Mouse (Mus musculus): ENCODE results near the gene Oxgr1. TPM values are rescaled to one million over a fixed set of nuclear protein-coding genes. Genes with fewer than 3 reads are reported as not detected.

Gene Oxgr1
- total RNA-seq (2014; rRNA removed) (not detected in 2 replicates), polyA plus RNA-seq (2012; rRNA removed) (not detected in 2 replicates)

GRCm38 (mm10) chr14:120042187-120042820 is at the start of gene Oxgr1:
TSS of gene Oxgr1 (minus strand) at chr14:120042435.
- 90% methylated on average over 17 of the region's 17 CpGs for WGBS
- Histone ChIP-seq H3K36me3 (ENCODE audit: control insufficient read depth, insufficient read depth, low read length) (no peaks in the 10 kb centered on the region), H3K4me3 (ENCODE audit: insufficient read depth, low read depth, low read length) (no peak within 1 kb of the TSS), H3K79me2 (ENCODE audit: control insufficient read depth, insufficient read depth, low read length) (no peaks in the 10 kb centered on the region), H3K4me1 (ENCODE audit: control insufficient read depth, insufficient read depth, low read length) (no peaks in the 10 kb centered on the region), H3K27ac (replicated peaks; ENCODE audit: insufficient read depth, low read depth, low read length) (no peak within 1 kb of the TSS), H3K9ac (ENCODE audit: low read depth, low read length) (no peak within 1 kb of the TSS), H3K27me3 (ENCODE audit: control insufficient read depth, insufficient read depth, low read length) (no peaks in the 10 kb centered on the region)
- DNase-seq (ENCODE audit: extremely low read depth, low read depth, low spot score), result no peak
- no peak for TF ChIP-seq CTCF (IDR thresholded peaks at IDR 0.05; ENCODE audit: low read depth, low read length)
- no peak for TF ChIP-seq POLR2A (IDR thresholded peaks at IDR 0.05; ENCODE audit: extremely low read depth, insufficient read depth, low read length)

DNA sequence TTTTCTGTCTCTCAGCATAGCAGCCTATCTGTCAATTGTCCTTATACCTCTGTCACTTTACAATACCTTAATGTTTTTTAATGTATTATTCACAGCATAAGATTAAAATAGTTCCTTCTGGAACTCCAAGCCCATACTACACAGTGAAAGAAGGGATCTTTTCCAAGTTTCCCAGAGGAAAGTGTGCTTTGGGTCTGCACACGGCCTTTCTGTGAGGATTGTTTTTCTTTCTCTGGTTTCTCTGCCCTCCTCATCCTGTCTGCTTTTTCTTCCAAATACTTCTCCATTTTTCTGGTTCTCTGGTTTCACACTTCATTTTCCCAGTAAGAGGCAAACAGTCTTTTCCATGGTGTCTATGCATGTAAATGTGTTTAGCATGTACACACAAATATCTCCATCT is 48.2 kb upstream of the Oxgr1 start:
- H3K36me3 ChIP-seq (ENCODE audit: control insufficient read depth, insufficient read depth, low read length), result no peaks in the 10 kb centered on the region
- no peaks in the 10 kb centered on the region for H3K27me3 ChIP-seq (ENCODE audit: control insufficient read depth, insufficient read depth, low read length)
- H3K79me2 ChIP-seq (ENCODE audit: control insufficient read depth, insufficient read depth, low read length), result no peaks in the 10 kb centered on the region
- H3K27ac ChIP-seq (replicated peaks; ENCODE audit: insufficient read depth, low read depth, low read length), result no peak overlapping the region
- H3K9ac ChIP-seq (ENCODE audit: low read depth, low read length), result no peak overlapping the region
- TF ChIP-seq CTCF (IDR thresholded peaks at IDR 0.05; ENCODE audit: low read depth, low read length) (no peak), POLR2A (IDR thresholded peaks at IDR 0.05; ENCODE audit: extremely low read depth, insufficient read depth, low read length) (no peak)
- H3K4me1 ChIP-seq (ENCODE audit: control insufficient read depth, insufficient read depth, low read length), result no peaks in the 10 kb centered on the region
- 74% methylated on average over 1 of the region's 1 CpGs for WGBS
- H3K4me3 ChIP-seq (ENCODE audit: insufficient read depth, low read depth, low read length), result no peak overlapping the region
- no peak for DNase-seq (ENCODE audit: extremely low read depth, low read depth, low spot score)

DNA sequence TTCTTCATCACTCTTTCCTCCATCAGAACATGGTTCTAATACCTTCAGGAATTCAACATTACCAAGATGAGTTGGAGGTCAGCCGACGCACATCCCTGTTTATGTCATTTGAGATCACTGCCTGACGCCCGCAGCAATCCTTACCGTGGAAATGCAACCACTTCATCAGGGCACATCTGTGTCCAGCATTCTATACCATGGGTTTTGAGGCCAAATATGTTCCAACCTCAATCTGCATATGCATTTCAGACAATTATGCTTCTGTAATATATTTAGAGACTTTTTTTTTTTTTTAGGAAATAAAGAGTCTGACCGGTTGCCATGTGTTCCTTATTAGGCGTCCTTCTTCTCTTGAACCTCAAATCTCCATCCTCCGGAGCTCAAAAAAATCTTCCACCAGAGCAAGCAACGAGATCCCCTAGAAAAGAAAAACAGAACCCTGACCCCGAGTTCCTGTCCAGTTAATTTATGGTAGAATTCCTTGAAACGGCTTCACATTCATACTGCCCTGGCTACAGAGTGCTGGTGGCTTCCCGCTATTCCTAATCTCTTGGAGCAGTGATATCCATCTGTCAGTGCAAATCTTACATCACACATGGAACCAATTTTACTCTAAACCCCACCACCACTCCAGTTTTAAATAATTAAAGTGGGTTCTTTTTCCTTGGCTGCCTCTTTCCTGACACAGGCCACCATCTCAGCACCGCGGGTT is 47.6 kb upstream of the Oxgr1 start:
- Histone ChIP-seq H3K9ac (ENCODE audit: low read depth, low read length) (no peak overlapping the region), H3K79me2 (ENCODE audit: control insufficient read depth, insufficient read depth, low read length) (no peaks in the 10 kb centered on the region), H3K4me3 (ENCODE audit: insufficient read depth, low read depth, low read length) (no peak overlapping the region), H3K36me3 (ENCODE audit: control insufficient read depth, insufficient read depth, low read length) (no peaks in the 10 kb centered on the region), H3K27me3 (ENCODE audit: control insufficient read depth, insufficient read depth, low read length) (no peaks in the 10 kb centered on the region), H3K4me1 (ENCODE audit: control insufficient read depth, insufficient read depth, low read length) (no peaks in the 10 kb centered on the region), H3K27ac (replicated peaks; ENCODE audit: insufficient read depth, low read depth, low read length) (no peak overlapping the region)
- TF ChIP-seq CTCF (IDR thresholded peaks at IDR 0.05; ENCODE audit: low read depth, low read length) (no peak), POLR2A (IDR thresholded peaks at IDR 0.05; ENCODE audit: extremely low read depth, insufficient read depth, low read length) (no peak)
- whole genome bisulfite sequencing, result 76% methylated on average over 14 of the region's 14 CpGs
- no peak for DNase-seq (ENCODE audit: extremely low read depth, low read depth, low spot score)

- Histone ChIP-seq H3K27me3 (ENCODE audit: control insufficient read depth, insufficient read depth, low read length) (no peaks in the 10 kb centered on the region), H3K36me3 (ENCODE audit: control insufficient read depth, insufficient read depth, low read length) (no peaks in the 10 kb centered on the region), H3K4me1 (ENCODE audit: control insufficient read depth, insufficient read depth, low read length) (no peaks in the 10 kb centered on the region), H3K9ac (ENCODE audit: low read depth, low read length) (no peak overlapping the region), H3K4me3 (ENCODE audit: insufficient read depth, low read depth, low read length) (no peak overlapping the region), H3K27ac (replicated peaks; ENCODE audit: insufficient read depth, low read depth, low read length) (no peak overlapping the region), H3K79me2 (ENCODE audit: control insufficient read depth, insufficient read depth, low read length) (no peaks in the 10 kb centered on the region)
- TF ChIP-seq CTCF (IDR thresholded peaks at IDR 0.05; ENCODE audit: low read depth, low read length) (no peak), POLR2A (IDR thresholded peaks at IDR 0.05; ENCODE audit: extremely low read depth, insufficient read depth, low read length) (no peak)
- 84% methylated on average over 7 of the region's 7 CpGs for WGBS
- no peak for DNase-seq (ENCODE audit: extremely low read depth, low read depth, low spot score)
Observed at GRCm38 (mm10) chr14:120089006-120089648, 46.9 kb upstream of the Oxgr1 start.

- TF ChIP-seq CTCF (IDR thresholded peaks at IDR 0.05; ENCODE audit: low read depth, low read length) (no peak), POLR2A (IDR thresholded peaks at IDR 0.05; ENCODE audit: extremely low read depth, insufficient read depth, low read length) (no peak)
- WGBS, result 68% methylated on average over 9 of the region's 9 CpGs
- no peaks in the 10 kb centered on the region for H3K4me1 ChIP-seq (ENCODE audit: control insufficient read depth, insufficient read depth, low read length)
- H3K9ac ChIP-seq (ENCODE audit: low read depth, low read length), result no peak overlapping the region
- no peak overlapping the region for H3K27ac ChIP-seq (replicated peaks; ENCODE audit: insufficient read depth, low read depth, low read length)
- no peaks in the 10 kb centered on the region for H3K79me2 ChIP-seq (ENCODE audit: control insufficient read depth, insufficient read depth, low read length)
- no peaks in the 10 kb centered on the region for H3K27me3 ChIP-seq (ENCODE audit: control insufficient read depth, insufficient read depth, low read length)
- no peak overlapping the region for H3K4me3 ChIP-seq (ENCODE audit: insufficient read depth, low read depth, low read length)
- no peaks in the 10 kb centered on the region for H3K36me3 ChIP-seq (ENCODE audit: control insufficient read depth, insufficient read depth, low read length)
- no peak for DNase-seq (ENCODE audit: extremely low read depth, low read depth, low spot score)
Observed at GRCm38 (mm10) chr14:120084084-120084667, 41.9 kb upstream of the Oxgr1 start.
